Mouse (Mus musculus): ENCODE measurements around the gene Sprn. TPM values are rescaled to one million over a fixed set of nuclear protein-coding genes. Genes with fewer than 3 reads are reported as not detected.

Gene Sprn
- 0.96 and 1.1 TPM in 2 replicates for polyA plus RNA-seq (2015; fragmentation: Nextera tagmentation; extraction: Ambion mirVana)

GRCm38 (mm10) chr7:140154218-140154927 is at the start of gene Sprn:
Gene Sprn, minus strand, starts transcription at chr7:140154877.
- Histone ChIP-seq H3K9me3 (replicated peaks; ENCODE audit: control insufficient read depth, low read length) (no peaks in the 10 kb centered on the region), H3K36me3 (ENCODE audit: control insufficient read depth, insufficient read depth, low read length) (no peaks in the 10 kb centered on the region), H3K4me2 (ENCODE audit: low read depth, low read length) (peak within 1 kb of the TSS; percentile 47), H3K4me1 (ENCODE audit: control insufficient read depth, insufficient read depth, low read length) (0 out of 2 replicates have a peak, but pooled peaks cover 5% of the 10 kb centered on the region), H3K27ac (ENCODE audit: low read length) (no peak within 1 kb of the TSS), H3K9ac (ENCODE audit: low read length) (peak within 1 kb of the TSS; percentile 55), H3K27me3 (ENCODE audit: control insufficient read depth, insufficient read depth, low read length) (peaks cover 24% of the 10 kb centered on the region), H3K4me3 (replicated peaks; ENCODE audit: low read length) (peak within 1 kb of the TSS; percentile 34)
- ATAC-seq (ENCODE audit: insufficient read depth, low FRiP score), result peak; percentile 26; the same call in 1 of the 2 replicates
- 3% methylated on average over 28 of the region's 28 CpGs for WGBS

GRCm38 (mm10) chr7:140201090-140201489 is 46.4 kb upstream of the Sprn start:
- H3K9me3 ChIP-seq (replicated peaks; ENCODE audit: control insufficient read depth, low read length), result no peaks in the 10 kb centered on the region
- H3K36me3 ChIP-seq (ENCODE audit: control insufficient read depth, insufficient read depth, low read length), result no peaks in the 10 kb centered on the region
- no peaks in the 10 kb centered on the region for H3K27me3 ChIP-seq (ENCODE audit: control insufficient read depth, insufficient read depth, low read length)
- no peaks in the 10 kb centered on the region for H3K4me1 ChIP-seq (ENCODE audit: control insufficient read depth, insufficient read depth, low read length)
- no peak for ATAC-seq (ENCODE audit: insufficient read depth, low FRiP score)
- no peak overlapping the region for H3K4me2 ChIP-seq (ENCODE audit: low read depth, low read length)
- no peak overlapping the region for H3K9ac ChIP-seq (ENCODE audit: low read length)
- WGBS, result 89% methylated on average over 4 of the region's 4 CpGs
- no peak overlapping the region for H3K4me3 ChIP-seq (replicated peaks; ENCODE audit: low read length)
- H3K27ac ChIP-seq (ENCODE audit: low read length), result no peak overlapping the region

GRCm38 (mm10) chr7:140196002-140196401 is 41.3 kb upstream of the Sprn start:
- no peaks in the 10 kb centered on the region for H3K27me3 ChIP-seq (ENCODE audit: control insufficient read depth, insufficient read depth, low read length)
- no peaks in the 10 kb centered on the region for H3K9me3 ChIP-seq (replicated peaks; ENCODE audit: control insufficient read depth, low read length)
- 74% methylated on average over 8 of the region's 8 CpGs for WGBS
- H3K27ac ChIP-seq (ENCODE audit: low read length), result no peak overlapping the region
- H3K4me2 ChIP-seq (ENCODE audit: low read depth, low read length), result no peak overlapping the region
- H3K36me3 ChIP-seq (ENCODE audit: control insufficient read depth, insufficient read depth, low read length), result no peaks in the 10 kb centered on the region
- H3K9ac ChIP-seq (ENCODE audit: low read length), result no peak overlapping the region
- no peak overlapping the region for H3K4me3 ChIP-seq (replicated peaks; ENCODE audit: low read length)
- ATAC-seq (ENCODE audit: insufficient read depth, low FRiP score), result no peak
- H3K4me1 ChIP-seq (ENCODE audit: control insufficient read depth, insufficient read depth, low read length), result no peaks in the 10 kb centered on the region

- H3K4me2 ChIP-seq (ENCODE audit: low read depth, low read length), result no peak overlapping the region
- no peak overlapping the region for H3K9ac ChIP-seq (ENCODE audit: low read length)
- no peaks in the 10 kb centered on the region for H3K36me3 ChIP-seq (ENCODE audit: control insufficient read depth, insufficient read depth, low read length)
- WGBS, result 81% methylated on average over 4 of the region's 4 CpGs
- no peaks in the 10 kb centered on the region for H3K4me1 ChIP-seq (ENCODE audit: control insufficient read depth, insufficient read depth, low read length)
- ATAC-seq (ENCODE audit: insufficient read depth, low FRiP score), result no peak
- H3K9me3 ChIP-seq (replicated peaks; ENCODE audit: control insufficient read depth, low read length), result no peaks in the 10 kb centered on the region
- H3K27me3 ChIP-seq (ENCODE audit: control insufficient read depth, insufficient read depth, low read length), result no peaks in the 10 kb centered on the region
- H3K27ac ChIP-seq (ENCODE audit: low read length), result no peak overlapping the region
- no peak overlapping the region for H3K4me3 ChIP-seq (replicated peaks; ENCODE audit: low read length)
These were observed 39.4 kb upstream of the Sprn start for GRCm38 (mm10) chr7:140194031-140194430.

- ATAC-seq (ENCODE audit: insufficient read depth, low FRiP score), result no peak
- Histone ChIP-seq H3K27ac (ENCODE audit: low read length) (no peak overlapping the region), H3K36me3 (ENCODE audit: control insufficient read depth, insufficient read depth, low read length) (no peaks in the 10 kb centered on the region)
These were observed 38.2 kb upstream of the Sprn start for GRCm38 (mm10) chr7:140192851-140193250.

GRCm38 (mm10) chr7:140192445-140192844 is 37.8 kb upstream of the Sprn start:
- Histone ChIP-seq H3K36me3 (ENCODE audit: control insufficient read depth, insufficient read depth, low read length) (no peaks in the 10 kb centered on the region), H3K9ac (ENCODE audit: low read length) (no peak overlapping the region), H3K9me3 (replicated peaks; ENCODE audit: control insufficient read depth, low read length) (no peaks in the 10 kb centered on the region), H3K27me3 (ENCODE audit: control insufficient read depth, insufficient read depth, low read length) (no peaks in the 10 kb centered on the region), H3K4me3 (replicated peaks; ENCODE audit: low read length) (no peak overlapping the region), H3K4me1 (ENCODE audit: control insufficient read depth, insufficient read depth, low read length) (no peaks in the 10 kb centered on the region), H3K4me2 (ENCODE audit: low read depth, low read length) (no peak overlapping the region), H3K27ac (ENCODE audit: low read length) (no peak overlapping the region)
- no peak for ATAC-seq (ENCODE audit: insufficient read depth, low FRiP score)
- WGBS, result 47% methylated on average over 2 of the region's 2 CpGs

More at GRCm38 (mm10) chr7:140192851-140193250, 38.2 kb upstream of the Sprn start:
- Histone ChIP-seq H3K27me3 (ENCODE audit: control insufficient read depth, insufficient read depth, low read length) (no peaks in the 10 kb centered on the region), H3K4me1 (ENCODE audit: control insufficient read depth, insufficient read depth, low read length) (no peaks in the 10 kb centered on the region), H3K4me2 (ENCODE audit: low read depth, low read length) (no peak overlapping the region), H3K4me3 (replicated peaks; ENCODE audit: low read length) (no peak overlapping the region), H3K9me3 (replicated peaks; ENCODE audit: control insufficient read depth, low read length) (no peaks in the 10 kb centered on the region), H3K9ac (ENCODE audit: low read length) (no peak overlapping the region)
- WGBS, result 74% methylated on average over 2 of the region's 2 CpGs

- ATAC-seq (ENCODE audit: insufficient read depth, low FRiP score), result no peak
- no peak overlapping the region for H3K4me2 ChIP-seq (ENCODE audit: low read depth, low read length)
- H3K9me3 ChIP-seq (replicated peaks; ENCODE audit: control insufficient read depth, low read length), result no peaks in the 10 kb centered on the region
- H3K36me3 ChIP-seq (ENCODE audit: control insufficient read depth, insufficient read depth, low read length), result no peaks in the 10 kb centered on the region
- H3K4me3 ChIP-seq (replicated peaks; ENCODE audit: low read length), result no peak overlapping the region
- no peaks in the 10 kb centered on the region for H3K4me1 ChIP-seq (ENCODE audit: control insufficient read depth, insufficient read depth, low read length)
- WGBS, result 85% methylated on average over 1 of the region's 1 CpGs
- no peak overlapping the region for H3K27ac ChIP-seq (ENCODE audit: low read length)
- no peaks in the 10 kb centered on the region for H3K27me3 ChIP-seq (ENCODE audit: control insufficient read depth, insufficient read depth, low read length)
- no peak overlapping the region for H3K9ac ChIP-seq (ENCODE audit: low read length)
These were observed 35.8 kb upstream of the Sprn start for GRCm38 (mm10) chr7:140190435-140190834.

- no peaks in the 10 kb centered on the region for H3K4me1 ChIP-seq (ENCODE audit: control insufficient read depth, insufficient read depth, low read length)
- H3K36me3 ChIP-seq (ENCODE audit: control insufficient read depth, insufficient read depth, low read length), result no peaks in the 10 kb centered on the region
- H3K4me2 ChIP-seq (ENCODE audit: low read depth, low read length), result no peak overlapping the region
- no peaks in the 10 kb centered on the region for H3K27me3 ChIP-seq (ENCODE audit: control insufficient read depth, insufficient read depth, low read length)
- no peak overlapping the region for H3K4me3 ChIP-seq (replicated peaks; ENCODE audit: low read length)
- no peak for ATAC-seq (ENCODE audit: insufficient read depth, low FRiP score)
- no peaks in the 10 kb centered on the region for H3K9me3 ChIP-seq (replicated peaks; ENCODE audit: control insufficient read depth, low read length)
- H3K27ac ChIP-seq (ENCODE audit: low read length), result no peak overlapping the region
- WGBS, result 69% methylated on average over 4 of the region's 4 CpGs
- H3K9ac ChIP-seq (ENCODE audit: low read length), result no peak overlapping the region
These were observed 34.0 kb upstream of the Sprn start for GRCm38 (mm10) chr7:140188391-140189328.

Data from stomach, embryonic 16.5 days (tissue).